Mouse (Mus musculus) A20 (cell line): ENCODE measurements at regions not wholly inside any gene's neighbourhood (a gene's known extent, or its start where the extent isn't known, plus 50 kb on each side); places are given as distances from the start of the nearest gene placed in this dataset.

Source experiments
- DNase-seq: peaks from one replicate; pipeline ENCODE4 v3.0.0-alpha.2; 2011; ENCODE audit warnings: low read depth, low spot score

- no peak for DNase-seq
Observed at GRCm38 (mm10) chr1:91611281-91611680, 70.9 kb downstream of the Asb1 start.

- no peak for DNase-seq
Observed at GRCm38 (mm10) chr1:91611694-91612093, 71.3 kb downstream of the Asb1 start.

- no peak for DNase-seq
Observed at GRCm38 (mm10) chr1:91612912-91613311, 72.6 kb downstream of the Asb1 start.

- no peak for DNase-seq
Observed at GRCm38 (mm10) chr1:91615396-91615795, 75.1 kb downstream of the Asb1 start.

GRCm38 (mm10) chr1:91618527-91619135 is 78.3 kb downstream of the Asb1 start:
- DNase-seq, result no peak

GRCm38 (mm10) chr1:91621141-91621540 is 80.8 kb downstream of the Asb1 start:
- peak; percentile 73 for DNase-seq

GRCm38 (mm10) chr1:91622874-91623273 is 82.5 kb downstream of the Asb1 start:
- no peak for DNase-seq

- no peak for DNase-seq
Observed at GRCm38 (mm10) chr1:91624028-91624427, 83.7 kb downstream of the Asb1 start.

GRCm38 (mm10) chr1:91624531-91625300 is 84.4 kb downstream of the Asb1 start:
- DNase-seq, result no peak

GRCm38 (mm10) chr1:91626090-91626489 is 85.7 kb downstream of the Asb1 start:
- no peak for DNase-seq

GRCm38 (mm10) chr1:91630206-91630605 is 89.9 kb downstream of the Asb1 start:
- DNase-seq, result no peak

- DNase-seq, result no peak
Observed at GRCm38 (mm10) chr1:91630871-91631410, 90.6 kb downstream of the Asb1 start.

GRCm38 (mm10) chr1:91632906-91633493 is 92.7 kb downstream of the Asb1 start:
- no peak for DNase-seq

- DNase-seq, result no peak
Observed at GRCm38 (mm10) chr1:91636571-91636970, 96.2 kb downstream of the Asb1 start.

- DNase-seq, result no peak
Observed at GRCm38 (mm10) chr1:91640551-91640950, 100.2 kb downstream of the Asb1 start.

GRCm38 (mm10) chr1:91658991-91659441 is 118.7 kb downstream of the Asb1 start:
- DNase-seq, result no peak

GRCm38 (mm10) chr1:91659486-91659885 is 119.1 kb downstream of the Asb1 start:
- no peak for DNase-seq

- DNase-seq, result no peak
Observed at GRCm38 (mm10) chr1:91663289-91663688, 122.9 kb downstream of the Asb1 start.

GRCm38 (mm10) chr1:91664622-91665021 is 124.3 kb downstream of the Asb1 start:
- peak; percentile 22 for DNase-seq

- DNase-seq, result no peak
Observed at GRCm38 (mm10) chr1:91668530-91668929, 128.2 kb downstream of the Asb1 start.

GRCm38 (mm10) chr1:91670980-91671379 is 130.3 kb upstream of the Twist2 start:
- DNase-seq, result no peak

- no peak for DNase-seq
Observed at GRCm38 (mm10) chr1:91674082-91674655, 127.1 kb upstream of the Twist2 start.
